Comparison of ENCODE assay signal across 8 mouse cellular contexts in the genomic region with DNA sequence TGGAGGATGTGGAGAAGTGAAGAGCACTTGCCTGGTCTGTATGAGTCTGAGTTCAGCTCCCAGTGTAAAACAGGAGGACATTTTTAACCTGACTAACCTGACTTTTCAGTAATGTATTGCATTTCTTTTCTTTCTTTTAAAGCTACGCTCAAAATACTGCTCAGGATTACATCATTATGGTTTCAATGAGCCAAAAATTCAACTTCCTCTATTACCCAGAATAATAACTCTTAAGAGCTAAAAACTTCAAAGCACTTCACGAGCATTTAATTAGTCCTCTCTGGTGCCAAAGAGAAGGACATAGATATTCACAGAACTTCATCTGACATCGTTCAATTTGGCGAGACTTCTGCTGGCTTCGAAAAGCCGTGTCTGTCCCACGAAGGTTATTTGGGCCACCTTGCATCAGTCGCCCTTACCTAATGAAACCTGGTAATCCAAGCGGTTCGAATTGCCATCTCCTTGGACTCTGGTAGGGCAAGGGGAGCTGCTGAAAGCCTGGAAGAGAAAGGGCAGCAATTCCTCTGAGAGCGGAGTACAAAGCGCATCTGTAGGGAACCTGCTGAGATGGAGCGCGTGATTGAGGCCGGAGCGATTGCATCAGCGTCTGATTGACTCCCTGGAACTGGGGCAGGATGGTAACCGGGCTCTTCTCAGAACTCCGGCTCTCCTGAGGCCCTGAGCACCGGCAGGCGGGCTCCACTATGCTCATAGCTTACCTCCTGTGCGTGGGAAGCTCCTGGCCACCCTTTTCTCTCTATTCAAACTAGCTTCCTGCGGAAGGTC. TPM values are rescaled to one million over a fixed set of nuclear protein-coding genes. Genes with fewer than 3 reads are reported as not detected.
DNase-seq lines count a peak whose midpoint lies in the region; ATAC-seq lines count a peak whose summit lies in the region.

No protein-coding gene starts in this region.

- H3K9ac ChIP-seq in embryonic facial prominence, embryonic 13.5 days, result no peak overlapping the region

- H3K9me3 ChIP-seq in embryonic facial prominence, embryonic 13.5 days, result no peaks in the 10 kb centered on the region
- no peaks in the 10 kb centered on the region for H3K9me3 ChIP-seq in hindbrain, embryonic 10.5 days

- peak overlapping the region; percentile 23 for H3K4me2 ChIP-seq in embryonic facial prominence, embryonic 13.5 days

- H3K36me3 ChIP-seq in embryonic facial prominence, embryonic 13.5 days, result no peaks in the 10 kb centered on the region
- no peaks in the 10 kb centered on the region for H3K36me3 ChIP-seq in hindbrain, embryonic 10.5 days

- no peaks in the 10 kb centered on the region for H3K4me1 ChIP-seq in embryonic facial prominence, embryonic 13.5 days
- H3K4me1 ChIP-seq in hindbrain, embryonic 10.5 days (replicated peaks), result peaks cover 8% of the 10 kb centered on the region

- no peak overlapping the region for H3K27ac ChIP-seq in embryonic facial prominence, embryonic 13.5 days
- peak overlapping the region; percentile 71 for H3K27ac ChIP-seq in hindbrain, embryonic 10.5 days

- peak; percentile 40 for DNase-seq in gastrocnemius, adult 18-20 months (ENCODE audit: low spot score)
- DNase-seq in gastrocnemius, postnatal 25 days, result no peak
- peak; percentile 34 for DNase-seq in hindbrain, embryonic 10.5 days (ENCODE audit: low spot score)
- DNase-seq in layer of hippocampus, adult 8-10 months (ENCODE audit: low spot score in 2 of 2), result peak; percentile 38 to 48
- DNase-seq in lung, postnatal 25 days (ENCODE audit: low spot score), result peak; percentile 52
- DNase-seq in right cerebral cortex, postnatal 14 days, result peak; percentile 23

- 23% methylated on average over 23 of the region's 23 CpGs for WGBS in embryonic facial prominence, embryonic 13.5 days
- WGBS in hindbrain, embryonic 10.5 days, result 22% methylated on average over 23 of the region's 23 CpGs

- H3K4me3 ChIP-seq in embryonic facial prominence, embryonic 13.5 days, result no peak overlapping the region
- peak overlapping the region; percentile 30 for H3K4me3 ChIP-seq in hindbrain, embryonic 10.5 days

- no peak for ATAC-seq in embryonic facial prominence, embryonic 13.5 days (ENCODE audit: insufficient number of reproducible peaks, insufficient read depth, low FRiP score, low TSS enrichment, low read depth)
- ATAC-seq in megakaryocyte-erythroid progenitor cell, adult 5-6 weeks (replicated peaks; ENCODE audit: low FRiP score, low TSS enrichment, poor library complexity, severe bottlenecking), result no peak

- 0 out of 2 replicates have a peak, but pooled peaks cover 4% of the 10 kb centered on the region for H3K27me3 ChIP-seq in embryonic facial prominence, embryonic 13.5 days
- no peaks in the 10 kb centered on the region for H3K27me3 ChIP-seq in hindbrain, embryonic 10.5 days (ENCODE audit: insufficient read depth, poor library complexity, severe bottlenecking)

RNA-seq across cellular contexts. Expression of a gene that starts 11.4 kb away (rescaled TPM):
- 10 to 100 TPM; 14.7 to 15.4 TPM for total RNA-seq in gastrocnemius, adult 18-20 months (2021)
- 10 to 100 TPM in 1 of 2 experiments, 1 to 10 TPM in 1; 7.7 to 10.4 TPM for total RNA-seq in gastrocnemius, postnatal 25 days (2021)
- polyA plus RNA-seq in embryonic facial prominence, embryonic 13.5 days (2015; fragmentation: Nextera tagmentation; extraction: Ambion mirVana), result 58.1 and 59.0 TPM in 2 replicates
- polyA plus RNA-seq in hindbrain, embryonic 10.5 days (2016; fragmentation: Nextera tagmentation; extraction: Ambion mirVana), result 52.8 and 57.1 TPM in 2 replicates
- 10 to 100 TPM; 29.2 to 34.0 (median 32.7) TPM for total RNA-seq in layer of hippocampus, adult 8-10 months (2022)
- total RNA-seq in megakaryocyte-erythroid progenitor cell, adult 5-6 weeks (2014; fragmentation: Nextera tagmentation), result 17.6 and 20.8 TPM in 2 replicates
- total RNA-seq in megakaryocyte-erythroid progenitor cell, adult 5-6 weeks (2017), result 24.7 and 32.5 TPM in 2 replicates

RNA-seq across cellular contexts. Expression of a gene that starts 11.6 kb away (rescaled TPM):
- total RNA-seq in gastrocnemius, adult 18-20 months (2021), result 1 to 10 TPM; 4.6 to 9.7 TPM
- total RNA-seq in gastrocnemius, postnatal 25 days (2021), result 1 to 10 TPM; 2.8 to 4.1 TPM
- polyA plus RNA-seq in embryonic facial prominence, embryonic 13.5 days (2015; fragmentation: Nextera tagmentation; extraction: Ambion mirVana), result 4.8 and 6.1 TPM in 2 replicates
- polyA plus RNA-seq in hindbrain, embryonic 10.5 days (2016; fragmentation: Nextera tagmentation; extraction: Ambion mirVana), result 5.4 and 6.0 TPM in 2 replicates
- total RNA-seq in layer of hippocampus, adult 8-10 months (2022), result 1 to 10 TPM; 1.7 to 3.0 (median 2.3) TPM
- not detected in 2 replicates for total RNA-seq in megakaryocyte-erythroid progenitor cell, adult 5-6 weeks (2014; fragmentation: Nextera tagmentation)
- 4.9 TPM in 1 of 2 replicates, not detected in the other for total RNA-seq in megakaryocyte-erythroid progenitor cell, adult 5-6 weeks (2017)
